Mouse (Mus musculus) retina, postnatal 1 day (tissue): Measurements from ENCODE around the gene Pcid2.
"Not testable (repeated sequence)": the region's sequence is repeated elsewhere in the genome, so short reads cannot be mapped to it uniquely, and the experiment has no call there.

Experiments used
- DNase-seq: peaks from one replicate; pipeline ENCODE4 v3.0.0-alpha.2; 2012

Pcid2 gene

DNA sequence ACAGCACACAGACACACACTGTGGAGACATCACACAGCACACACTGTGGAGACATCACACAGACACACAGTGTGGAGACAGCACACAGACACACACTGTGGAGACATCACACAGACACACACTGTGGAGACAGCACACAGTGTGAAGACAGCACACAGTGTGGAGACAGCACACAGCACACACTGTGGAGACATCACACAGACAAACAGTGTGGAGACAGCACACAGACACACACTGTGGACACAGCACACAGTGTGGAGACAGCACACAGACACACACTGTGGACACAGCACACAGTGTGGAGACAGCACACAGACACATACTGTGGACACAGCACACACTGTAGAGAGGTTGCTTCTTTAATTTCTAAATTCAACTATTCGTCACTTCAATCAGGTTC is 29.7 kb downstream of the Pcid2 start:
- DNase-seq = not testable (repeated sequence)

DNA sequence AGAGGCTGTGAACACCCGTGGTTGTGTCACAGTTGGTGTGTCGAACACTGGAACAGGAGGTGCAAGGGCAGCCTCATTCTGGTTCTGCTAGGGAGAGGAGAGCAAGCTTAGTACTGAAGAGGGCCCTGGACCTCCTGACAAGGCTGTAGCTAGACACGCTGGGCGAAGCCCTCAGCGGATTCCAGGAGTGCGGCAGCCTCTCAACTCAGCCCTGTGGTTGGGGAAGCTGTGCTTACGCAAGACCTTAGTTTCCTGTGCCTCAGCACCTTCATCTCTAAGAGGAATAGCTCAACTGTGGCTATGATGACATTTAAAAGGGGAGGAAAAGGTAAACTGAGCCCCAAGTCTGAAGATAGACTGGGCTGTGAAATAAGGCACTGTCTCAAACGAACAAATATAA is 30.2 kb downstream of the Pcid2 start:
- DNase-seq = no peak

DNA sequence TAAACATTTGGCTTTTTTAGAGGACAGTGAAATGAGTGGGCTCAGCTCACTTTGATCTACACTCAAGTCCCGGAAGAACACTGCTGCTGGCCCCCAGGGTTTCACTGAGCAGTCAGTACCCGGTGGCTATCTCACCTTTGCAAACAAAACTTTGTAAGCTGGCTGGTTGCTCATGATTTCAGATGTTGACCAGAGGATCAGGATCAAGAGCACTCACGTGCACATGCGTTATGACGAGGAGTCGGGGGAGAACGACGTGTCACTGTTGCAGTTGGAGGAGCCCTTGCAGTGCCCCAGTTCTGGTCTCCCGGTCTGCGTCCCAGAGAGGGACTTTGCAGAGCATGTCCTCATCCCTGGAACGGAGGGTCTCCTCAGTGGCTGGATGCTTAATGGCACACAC is 32.0 kb downstream of the Pcid2 start:
- DNase-seq = no peak

DNA sequence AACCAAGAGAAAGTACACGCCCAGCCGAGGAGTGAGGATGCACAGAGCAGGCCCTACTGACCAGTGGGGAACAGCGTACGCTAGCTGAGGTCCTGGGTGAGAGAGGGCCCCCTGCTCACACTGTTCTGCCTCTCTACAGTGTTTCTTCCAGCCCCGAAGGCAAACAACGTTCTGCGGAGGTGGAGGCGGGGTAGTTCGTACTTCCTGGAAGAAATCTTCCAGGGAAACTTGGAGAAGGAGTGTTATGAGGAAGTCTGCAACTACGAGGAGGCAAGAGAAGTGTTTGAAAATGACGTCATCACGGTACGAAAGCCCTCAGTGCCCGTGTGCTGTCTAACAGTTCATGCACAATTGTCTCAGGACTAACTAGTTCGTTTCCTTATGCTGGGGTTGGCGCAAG is 42.1 kb downstream of the Pcid2 start:
- no peak for DNase-seq

DNA sequence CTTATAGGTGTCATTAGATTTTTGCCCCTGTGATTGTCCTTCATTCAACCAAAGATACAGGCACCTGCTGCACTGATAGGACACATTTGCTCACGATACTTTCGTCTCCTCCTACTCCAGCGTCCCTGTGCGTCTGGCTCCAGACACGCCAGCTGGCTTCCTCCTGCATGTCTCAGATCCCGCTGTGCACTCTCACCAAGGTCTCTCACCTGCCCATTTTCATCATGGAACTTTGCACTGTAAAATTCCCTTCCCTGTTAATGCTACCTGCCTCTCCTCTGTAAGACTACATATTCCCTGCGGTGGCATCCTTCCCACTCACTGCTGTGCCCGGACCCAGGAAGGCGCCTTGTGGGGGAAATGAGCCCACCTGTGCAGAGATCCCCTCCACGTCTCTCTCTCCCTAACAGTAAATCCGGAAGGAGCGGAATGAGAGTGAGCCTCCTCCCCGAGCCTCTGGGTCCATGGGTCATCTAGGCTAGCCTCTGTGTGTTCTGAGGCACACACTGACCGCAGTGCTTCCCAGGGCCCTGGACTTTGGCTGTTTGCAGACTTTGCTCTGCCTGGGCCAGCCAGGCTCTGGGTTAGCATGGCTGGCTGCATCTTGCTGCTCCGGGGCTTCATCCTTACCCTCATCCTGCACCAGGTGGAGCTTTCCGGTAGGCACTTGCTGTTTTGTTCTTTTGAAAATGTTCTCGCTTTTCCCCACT is 44.7 kb downstream of the Pcid2 start, which contains the start of gene Proz:
Gene Proz, plus strand, starts transcription at position 474 of the 710 bp plus-strand sequence.
- no peak for DNase-seq

GRCm38 (mm10) chr8:13057351-13057750 is 47.9 kb downstream of the Pcid2 start:
- no peak for DNase-seq

- no peak for DNase-seq
Measured at GRCm38 (mm10) chr8:13050550-13050949, 54.7 kb downstream of the Pcid2 start.

- no peak for DNase-seq
Measured at GRCm38 (mm10) chr8:13047652-13048051, 57.6 kb downstream of the Pcid2 start.

GRCm38 (mm10) chr8:13041459-13041858 is 63.8 kb downstream of the Pcid2 start:
- no peak for DNase-seq

- DNase-seq = no peak
Measured at GRCm38 (mm10) chr8:13039054-13039453, 66.2 kb downstream of the Pcid2 start.

DNA sequence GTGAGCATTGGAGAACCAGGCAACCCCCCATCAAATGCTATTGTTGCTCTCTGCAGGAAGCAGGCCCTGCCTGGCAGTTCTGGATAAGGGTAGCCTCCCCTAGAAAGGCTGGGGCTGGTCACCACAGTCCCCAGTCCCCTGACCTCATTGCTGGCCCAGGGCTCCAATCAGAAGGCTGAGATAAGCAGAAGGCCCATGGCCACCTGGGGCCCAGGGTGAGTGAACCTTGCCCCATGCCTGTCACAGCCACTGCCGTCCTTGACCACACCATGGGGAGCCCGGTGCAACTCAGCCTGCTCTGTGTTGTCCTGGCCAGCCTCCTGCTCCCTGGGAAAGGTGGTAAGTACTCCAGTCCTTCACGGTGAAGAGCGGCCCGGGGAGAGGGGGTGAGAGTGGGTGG is 67.7 kb downstream of the Pcid2 start:
- DNase-seq = peak; percentile 7

- no peak for DNase-seq
Measured at GRCm38 (mm10) chr8:13037015-13037414, 68.2 kb downstream of the Pcid2 start, which contains the start of gene F10. Gene F10, plus strand, starts transcription at chr8:13037308.

DNA sequence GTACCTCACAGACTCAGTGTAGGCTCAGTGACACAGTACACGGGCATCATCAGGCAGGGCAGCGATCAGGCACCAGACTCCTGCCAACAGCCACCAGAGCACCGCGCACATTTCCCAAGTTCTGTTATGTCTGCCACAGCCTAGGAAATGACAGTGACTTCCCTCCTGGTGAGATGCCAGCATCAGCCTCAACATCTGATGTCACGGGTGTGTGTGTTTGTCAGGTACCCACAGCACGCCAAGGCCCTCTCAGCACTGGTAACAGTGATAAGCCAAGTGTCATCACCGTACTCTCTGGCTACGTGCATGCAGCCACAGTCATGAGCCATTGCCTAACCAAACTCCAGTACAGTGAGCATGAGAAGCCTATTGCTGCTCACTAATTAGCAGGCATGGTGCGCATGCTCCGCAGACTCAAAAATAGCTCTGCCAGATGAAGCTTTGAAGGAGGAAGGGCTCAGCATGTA is 68.9 kb downstream of the Pcid2 start:
- peak; percentile 11 for DNase-seq

DNA sequence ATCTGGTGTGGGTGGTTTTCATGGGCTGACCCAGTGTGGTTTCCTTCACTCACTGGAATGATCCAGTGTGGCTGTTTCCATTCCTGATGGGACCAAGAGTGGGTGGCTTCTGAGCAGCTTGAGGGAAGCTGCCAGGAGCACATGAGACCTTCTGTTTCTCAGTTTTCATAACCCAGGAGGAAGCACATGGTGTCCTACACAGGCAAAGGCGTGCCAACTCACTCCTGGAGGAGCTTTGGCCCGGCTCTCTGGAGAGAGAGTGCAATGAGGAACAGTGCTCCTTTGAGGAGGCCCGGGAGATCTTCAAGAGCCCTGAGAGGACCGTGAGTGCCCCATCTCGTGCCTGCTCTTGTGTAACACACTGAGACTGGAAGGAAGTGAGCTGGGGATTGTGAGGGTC is 76.8 kb downstream of the Pcid2 start:
- DNase-seq = no peak

DNA sequence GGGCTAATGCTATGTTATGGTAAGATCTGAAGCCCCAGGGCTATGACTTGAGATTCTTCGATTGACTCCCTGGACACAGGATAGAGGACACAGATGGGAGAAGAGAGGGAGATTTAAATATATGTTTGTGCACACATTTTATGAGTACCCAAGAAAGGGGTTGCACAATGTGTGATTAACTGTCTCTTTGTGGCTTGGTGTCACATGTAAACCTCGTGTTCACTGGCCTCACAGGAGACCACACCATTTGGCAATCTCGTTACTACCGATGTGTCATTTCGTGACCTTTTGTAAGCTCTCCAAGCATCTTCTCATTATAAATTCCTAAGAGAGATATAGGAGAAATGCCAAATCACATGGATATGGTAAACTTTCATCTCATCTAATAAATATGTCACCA is 77.6 kb downstream of the Pcid2 start:
- DNase-seq = no peak
